Mouse (Mus musculus) erythroid progenitor cell, adult 5-6 weeks (primary cell): Measurements from ENCODE around the gene Nfib. TPM values are rescaled to one million over a fixed set of nuclear protein-coding genes. Genes with fewer than 3 reads are reported as not detected.
"Not testable (repeated sequence)": the region's sequence is repeated elsewhere in the genome, so short reads cannot be mapped to it uniquely, and the experiment has no call there.

ENCODE experiments used
- ATAC-seq: replicated peaks from 2 replicates; pipeline ENCODE4 v1.8.0; 2016; ENCODE audit warnings: moderate number of reproducible peaks, mild to moderate bottlenecking, moderate TSS enrichment, inconsistent platforms; ENCODE audit not compliant: poor library complexity, low FRiP score, severe bottlenecking
- total RNA-seq, 2 experiments: library from RNA; stranded (forward) in 1 of 2; stranded (reverse) in 1 of 2; fragments of 150-400 nt in 1 of 2; fragments of 186-747, 209-891 nt in 1 of 2; gene quantifications; 2 replicates each; pipeline versions ENCODE4 v1.2.3 to v1.2.4; 2015 to 2017; ENCODE audit warnings: low replicate concordance in 2 of 2

Nfib gene
- total RNA-seq, 2 experiments from 2014 or later, result 1.3 TPM; not detected in 1

DNA sequence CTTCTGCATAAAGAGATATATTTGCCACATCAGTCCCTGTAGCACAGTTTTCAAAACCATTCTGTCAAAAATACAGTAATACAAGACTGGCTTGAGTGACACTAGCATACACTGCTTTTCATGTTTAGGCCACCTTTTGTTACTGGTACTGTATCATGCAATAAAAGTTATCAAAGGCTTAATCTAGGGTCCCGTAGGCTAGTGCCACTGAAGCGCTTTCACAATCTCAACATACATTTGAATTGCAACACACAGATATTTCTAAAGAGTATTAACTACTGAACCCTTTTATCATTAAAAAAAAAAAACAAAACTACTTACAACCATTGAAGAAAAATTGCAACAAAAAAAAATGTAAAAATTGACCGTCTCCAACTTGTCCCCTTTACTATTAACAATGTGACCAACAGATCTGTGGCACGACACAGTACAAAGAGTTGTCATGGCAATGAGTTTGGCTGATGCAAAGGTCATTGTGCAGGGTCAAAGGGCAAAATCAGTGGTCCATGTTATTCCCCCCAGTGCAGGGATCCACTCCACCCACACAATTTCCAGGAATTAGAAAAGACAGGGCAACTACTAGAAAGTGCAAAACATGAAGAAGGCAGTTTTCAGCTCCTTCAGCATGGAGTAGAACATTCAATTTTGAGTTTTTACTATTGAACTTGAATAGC lies 414.2 kb downstream of the Nfib start:
- no peak for ATAC-seq

- ATAC-seq, result no peak
Observed at GRCm38 (mm10) chr4:82290623-82291022, 414.9 kb downstream of the Nfib start.

DNA sequence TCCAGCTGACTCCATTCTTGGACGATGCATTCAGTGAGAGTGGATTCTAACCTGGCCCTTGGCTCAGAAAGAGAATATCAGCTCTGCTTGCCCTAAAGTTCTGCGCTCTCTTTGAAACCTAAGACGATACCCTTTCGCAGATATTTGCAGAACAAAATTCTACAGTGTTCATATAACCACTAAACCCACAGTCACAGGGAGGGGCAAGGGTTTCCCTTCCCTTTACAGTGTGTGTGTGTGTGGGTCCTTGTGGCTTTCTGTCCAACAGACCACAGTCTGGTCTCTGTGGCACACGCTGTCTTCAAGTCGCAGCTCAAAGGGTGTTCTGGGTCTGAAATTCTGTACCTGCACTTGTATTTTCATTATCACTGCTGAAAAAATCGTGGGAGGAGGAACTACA lies 416.0 kb downstream of the Nfib start:
- ATAC-seq, result no peak

DNA sequence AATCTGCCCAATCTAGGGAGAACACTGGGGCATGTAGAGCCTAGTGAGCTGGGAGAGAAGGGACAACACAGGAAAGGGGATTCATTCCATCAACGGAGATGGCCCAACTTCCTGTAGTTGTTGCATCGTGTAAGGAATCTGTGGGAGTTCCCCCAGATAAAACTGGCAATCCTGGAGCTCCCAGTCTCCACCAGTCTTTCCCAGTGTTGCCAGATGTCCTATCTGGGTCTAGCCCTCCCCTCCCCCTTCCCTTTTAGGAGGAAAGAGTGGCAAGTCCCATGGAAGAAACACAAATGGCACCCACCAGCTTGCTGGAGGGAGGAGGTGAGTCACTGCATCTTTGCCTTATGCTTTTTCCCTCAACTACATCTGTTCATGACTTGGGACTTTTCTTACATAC lies 417.4 kb downstream of the Nfib start:
- no peak for ATAC-seq

DNA sequence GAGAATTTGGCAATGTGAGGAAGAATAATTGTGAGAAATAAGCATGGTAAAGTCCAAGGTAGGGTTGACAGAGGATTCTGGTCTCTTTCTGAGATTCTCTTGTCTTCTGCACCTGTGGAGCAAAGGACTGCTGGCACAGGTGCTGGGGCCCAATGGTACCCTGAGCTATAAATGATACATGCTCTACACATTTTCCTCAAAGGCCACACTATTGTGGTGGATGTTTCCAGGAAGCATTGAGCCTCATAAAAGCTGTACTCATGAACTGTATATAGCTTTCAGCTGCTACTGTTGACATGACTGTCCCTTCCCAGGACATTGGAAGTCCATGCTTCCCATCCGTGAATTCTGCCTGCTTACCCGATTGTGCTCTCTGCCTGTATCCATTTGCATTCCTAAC lies 418.1 kb downstream of the Nfib start:
- no peak for ATAC-seq

GRCm38 (mm10) chr4:82286931-82287330 lies 418.6 kb downstream of the Nfib start:
- ATAC-seq, result no peak

DNA sequence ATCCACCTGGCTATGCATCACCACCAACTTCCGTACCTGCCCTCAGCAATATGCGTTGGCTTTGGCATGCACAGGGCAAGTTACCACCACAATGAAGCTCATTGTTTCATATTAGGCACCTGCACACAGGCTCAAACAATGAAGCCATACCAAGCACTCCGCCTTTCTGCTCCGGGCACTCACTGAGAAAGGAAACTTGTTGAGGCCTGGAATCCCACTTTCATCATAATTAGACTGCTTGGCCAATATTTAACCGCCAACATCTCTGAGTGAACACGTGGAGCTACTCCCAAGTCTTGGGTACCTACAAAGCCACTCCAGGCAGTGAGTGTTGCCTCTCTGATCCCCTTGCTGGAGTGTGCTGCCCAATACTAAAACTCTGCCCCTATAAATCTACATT lies 422.0 kb downstream of the Nfib start:
- ATAC-seq, result no peak

DNA sequence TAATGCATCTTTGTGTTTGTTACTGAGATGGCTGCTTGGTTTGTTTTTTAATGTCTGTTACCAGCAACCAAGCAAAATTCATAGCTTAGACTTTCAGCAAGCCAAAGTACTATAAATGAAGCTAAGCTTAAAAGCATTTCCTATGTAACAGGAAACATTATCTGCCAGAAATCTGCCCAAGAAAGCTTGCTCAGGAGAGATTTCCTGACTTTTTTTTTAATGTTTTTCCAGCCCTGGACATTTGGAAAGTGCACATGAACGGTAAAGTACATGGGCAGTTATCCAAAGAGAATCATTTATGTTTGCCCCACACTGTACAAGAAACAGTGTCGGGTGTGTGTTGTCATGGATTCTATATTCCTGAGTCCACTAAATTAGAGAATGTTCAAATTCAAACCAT lies 429.6 kb downstream of the Nfib start:
- ATAC-seq, result no peak

DNA sequence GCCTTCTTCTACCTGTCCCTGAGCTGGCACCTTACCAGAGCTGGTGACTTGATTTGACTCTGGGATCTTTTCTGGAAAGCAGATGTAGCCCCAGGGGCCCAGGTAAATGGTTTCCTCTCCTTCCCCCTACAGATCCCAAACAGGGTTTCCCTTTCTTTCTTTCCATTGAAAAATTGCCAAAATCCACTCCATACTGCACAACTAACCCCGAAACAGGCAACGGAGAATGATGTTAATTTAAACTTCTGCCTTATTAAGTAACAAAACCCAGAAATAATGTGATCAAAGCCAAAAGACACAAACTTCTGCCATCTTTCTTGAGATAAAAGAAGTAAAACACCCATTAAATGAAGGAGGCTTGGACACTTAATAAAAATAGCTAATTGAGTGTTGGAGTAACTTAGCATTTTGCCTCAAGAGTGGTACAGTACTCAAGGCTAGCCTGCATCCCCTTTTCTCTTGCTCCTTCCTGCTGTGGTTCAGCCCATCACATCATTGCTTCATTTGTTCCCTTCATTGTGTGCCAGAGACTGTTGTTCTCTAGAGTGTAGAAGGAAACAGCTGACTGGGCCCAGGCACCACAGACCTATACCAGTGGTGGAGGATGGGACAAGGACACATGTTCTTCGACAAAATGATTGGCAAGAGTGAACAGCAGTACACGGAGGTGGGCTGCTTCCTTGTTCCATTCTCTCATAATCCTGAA lies 432.3 kb downstream of the Nfib start:
- no peak for ATAC-seq

GRCm38 (mm10) chr4:82272099-82272498 lies 433.5 kb downstream of the Nfib start:
- ATAC-seq, result no peak

DNA sequence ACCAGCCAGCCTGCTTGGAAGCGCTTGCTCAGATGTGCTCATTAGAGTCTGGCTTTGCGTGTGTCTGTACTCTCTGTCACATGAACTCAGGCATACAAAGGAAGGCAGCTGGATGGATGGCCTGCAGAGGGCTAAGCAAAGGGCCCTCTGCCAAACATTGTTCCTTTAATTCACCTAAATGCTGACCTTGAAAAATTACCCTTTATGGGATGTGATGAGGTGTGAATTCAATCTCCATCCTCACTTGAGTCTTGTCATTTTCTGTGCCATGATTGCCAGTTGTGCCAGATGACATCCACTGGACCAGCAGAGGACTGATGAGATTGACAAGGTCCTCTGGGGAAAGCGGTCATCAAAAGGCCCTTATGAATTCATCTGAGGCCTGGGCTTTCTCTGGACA lies 434.0 kb downstream of the Nfib start:
- no peak for ATAC-seq

GRCm38 (mm10) chr4:82267832-82268778 lies 437.4 kb downstream of the Nfib start:
- ATAC-seq, result no peak

DNA sequence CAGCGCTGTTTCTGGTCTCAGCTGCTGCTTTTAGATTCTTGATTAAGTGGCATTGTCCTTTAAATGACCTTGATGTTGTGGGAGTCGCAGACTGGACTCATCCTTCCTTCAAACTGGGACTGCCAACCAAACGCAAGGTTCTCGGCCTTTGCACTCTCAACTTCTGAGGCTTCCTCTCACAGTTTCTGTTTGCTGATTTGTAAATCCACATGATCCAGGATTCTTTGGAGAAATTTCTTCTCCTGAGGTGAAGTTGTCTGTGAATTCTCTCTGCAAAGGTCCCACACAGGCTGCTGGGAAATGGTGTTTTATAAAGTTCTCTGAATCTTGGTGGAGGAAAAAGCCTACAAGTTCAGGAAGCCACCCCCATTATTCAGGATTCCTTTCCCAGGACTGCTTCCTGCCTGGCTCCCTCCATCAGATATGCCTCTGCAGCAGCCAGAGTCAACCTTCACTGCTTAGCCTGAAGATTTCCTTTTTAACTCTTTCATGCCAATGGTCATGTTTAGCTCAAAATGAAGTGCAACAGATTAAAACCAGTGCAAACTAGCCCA lies 439.4 kb downstream of the Nfib start:
- no peak for ATAC-seq

DNA sequence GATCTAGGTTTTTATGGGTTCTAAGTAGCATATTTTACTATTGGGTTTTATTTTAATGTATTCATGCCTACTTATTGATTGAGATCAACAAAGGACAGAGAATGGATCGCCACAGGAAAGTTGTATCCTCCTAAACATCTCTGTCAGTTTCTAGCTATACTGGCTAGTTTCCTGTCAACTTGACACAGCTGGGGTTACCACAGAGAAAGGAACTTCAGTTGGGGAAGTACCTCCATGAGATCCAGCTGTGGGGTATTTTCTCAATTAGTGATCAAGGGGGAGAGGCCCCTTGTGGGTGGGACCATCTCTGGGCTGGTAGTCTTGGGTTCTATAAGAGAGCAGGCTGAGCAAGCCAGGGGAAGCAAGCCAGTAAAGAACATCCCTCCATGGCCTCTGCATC lies 447.0 kb downstream of the Nfib start:
- not testable (repeated sequence) for ATAC-seq

- no peak for ATAC-seq
Observed at GRCm38 (mm10) chr4:82252054-82252453, 453.5 kb downstream of the Nfib start.

DNA sequence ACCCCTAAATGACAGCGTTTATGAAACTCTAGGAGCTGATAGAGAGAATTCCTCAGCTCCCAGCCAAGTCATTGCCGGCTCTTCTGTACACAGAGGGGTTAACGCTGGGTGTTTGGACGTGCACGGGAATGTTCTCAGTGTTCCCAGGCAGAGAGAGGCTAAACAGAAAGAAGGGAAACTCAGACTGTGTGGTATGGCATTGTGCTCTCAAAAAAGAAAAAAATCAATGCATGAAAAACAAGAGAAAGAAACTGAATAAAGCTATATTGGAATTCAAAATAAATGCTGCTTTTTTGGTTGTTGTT lies 455.2 kb downstream of the Nfib start:
- ATAC-seq, result no peak

- ATAC-seq, result no peak
Observed at GRCm38 (mm10) chr4:82249518-82250354, 455.8 kb downstream of the Nfib start.

DNA sequence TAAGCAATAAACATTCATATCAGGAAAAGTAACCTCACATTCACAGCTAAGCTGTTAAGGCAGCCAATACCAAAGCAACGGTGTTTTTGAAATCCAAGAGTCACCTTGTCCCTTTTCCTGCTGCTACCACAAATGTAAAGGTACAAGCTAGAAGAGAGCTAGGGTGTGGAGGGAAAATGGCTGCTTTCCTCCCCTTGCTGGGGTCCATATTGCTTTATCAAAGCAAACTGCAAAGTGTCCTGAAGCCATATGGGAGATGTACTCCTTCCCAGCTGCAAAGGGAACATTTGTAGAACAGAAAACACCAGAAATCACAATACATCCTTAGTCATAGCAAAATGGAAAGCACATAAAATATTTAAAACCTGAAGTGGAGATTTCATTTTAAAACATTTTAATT lies 456.6 kb downstream of the Nfib start:
- no peak for ATAC-seq

DNA sequence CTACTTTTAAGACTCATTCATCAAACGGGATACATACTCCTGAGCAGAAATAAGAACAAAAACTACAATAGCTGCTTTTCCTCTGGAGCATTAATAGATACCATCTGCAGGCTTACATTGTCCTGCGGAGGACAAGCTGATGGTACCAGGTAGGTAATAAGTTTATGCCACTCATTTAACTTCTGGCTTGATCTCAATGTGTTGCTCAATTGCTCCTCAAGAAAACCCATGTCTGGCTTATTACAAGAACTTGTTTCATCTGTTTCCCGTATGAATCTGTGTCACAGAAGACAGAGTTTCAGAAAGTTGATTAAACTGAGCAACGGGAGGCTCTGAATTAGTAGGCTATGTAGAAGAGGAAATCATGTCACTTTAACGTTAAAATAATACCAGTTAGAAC lies 457.5 kb downstream of the Nfib start:
- no peak for ATAC-seq

- ATAC-seq, result no peak
Observed at GRCm38 (mm10) chr4:82246290-82246689, 459.3 kb downstream of the Nfib start.
